Mouse (Mus musculus): ENCODE results near the gene Zfp605. TPM values are rescaled to one million over a fixed set of nuclear protein-coding genes. Genes with fewer than 3 reads are reported as not detected.
A peak's percentile ranks its signal among the peaks of the same experiment; 100 is the strongest.
"Not testable (repeated sequence)": the region's sequence is repeated elsewhere in the genome, so short reads cannot be mapped to it uniquely, and the experiment has no call there.

Gene Zfp605
- 15.1 and 16.9 TPM in 2 replicates for polyA plus RNA-seq (2014; fragmentation: Nextera tagmentation; extraction: Ambion mirVana)

DNA sequence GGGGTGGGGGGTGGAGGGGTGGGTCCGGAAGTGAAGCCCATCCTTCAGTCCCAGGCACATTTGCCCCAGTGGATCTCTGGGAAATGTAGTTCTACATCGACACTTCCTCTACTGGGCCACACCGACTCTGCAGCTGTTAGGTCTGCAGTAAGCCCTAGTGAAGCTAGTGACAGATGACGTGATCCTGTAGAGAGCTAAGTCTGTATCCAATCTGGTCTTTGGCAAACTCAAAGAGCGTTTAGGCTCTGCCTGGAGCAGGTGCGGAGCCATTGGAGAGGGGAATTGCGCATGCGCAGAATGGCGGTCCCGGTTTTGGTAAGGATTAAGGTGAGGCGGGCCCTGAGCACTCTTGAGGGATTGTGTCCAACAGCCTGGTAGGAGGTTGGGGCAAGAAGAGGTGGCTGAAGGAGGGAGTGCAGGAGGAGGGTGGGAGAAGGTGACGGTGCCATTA is at the start of gene Zfp605:
Gene Zfp605 (plus strand): TSS at position 102 of the 451 bp plus-strand sequence.
- under 1% methylated on average over 12 of the region's 12 CpGs for WGBS
- Histone ChIP-seq H3K9me3 (replicated peaks; ENCODE audit: control insufficient read depth, low read length) (no peaks in the 10 kb centered on the region), H3K4me1 (ENCODE audit: control insufficient read depth, insufficient read depth, low read length) (peaks cover 5% of the 10 kb centered on the region; the same call in 1 of the 2 replicates), H3K9ac (ENCODE audit: low read length) (peak within 1 kb of the TSS; percentile 70), H3K4me3 (ENCODE audit: low read depth, low read length) (peak within 1 kb of the TSS; percentile 48), H3K27me3 (replicated peaks; ENCODE audit: control insufficient read depth, insufficient read depth, low read length) (no peaks in the 10 kb centered on the region), H3K27ac (ENCODE audit: low read depth, low read length) (peak within 1 kb of the TSS; percentile 83), H3K4me2 (ENCODE audit: low read length) (peak within 1 kb of the TSS; percentile 50), H3K36me3 (ENCODE audit: control insufficient read depth, insufficient read depth, low read length) (peaks cover 38% of the 10 kb centered on the region)
- DNase-seq (ENCODE audit: low spot score) (peak; percentile 94), ATAC-seq (peak; percentile 70)

DNA sequence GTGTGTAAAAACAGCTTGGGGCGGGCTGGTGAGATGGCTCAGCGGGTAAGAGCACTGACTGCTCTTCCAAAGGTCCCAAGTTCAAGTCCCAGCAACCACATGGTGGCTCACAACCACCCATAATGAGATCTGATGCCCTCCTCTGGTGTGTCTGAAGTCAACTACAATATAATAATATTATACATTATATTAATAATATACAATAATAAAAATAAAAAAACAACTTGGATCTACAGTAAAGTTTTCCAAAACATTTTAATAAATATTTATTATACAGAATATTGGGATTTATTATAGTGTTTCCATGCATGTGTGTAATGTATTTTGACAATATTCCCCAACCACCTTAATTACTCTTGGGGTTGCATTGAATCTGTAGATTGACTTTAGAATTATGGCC is 37.5 kb upstream of the Zfp605 start, which contains the start of gene Gm17655:
Gene Gm17655 (minus strand): TSS at position 101 of the 400 bp plus-strand sequence.
- not testable (repeated sequence) for H3K4me2 ChIP-seq (ENCODE audit: low read length); H3K4me1 ChIP-seq (ENCODE audit: control insufficient read depth, insufficient read depth, low read length)
- 69% methylated on average over 2 of the region's 2 CpGs for WGBS

GRCm38 (mm10) chr5:110082961-110083360 is 26.9 kb upstream of the Zfp605 start:
- DNase-seq (ENCODE audit: low spot score) (no peak), ATAC-seq (no peak)
- Histone ChIP-seq H3K4me2 (ENCODE audit: low read length) (no peak overlapping the region), H3K27ac (ENCODE audit: low read depth, low read length) (no peak overlapping the region), H3K4me3 (ENCODE audit: low read depth, low read length) (no peak overlapping the region), H3K36me3 (ENCODE audit: control insufficient read depth, insufficient read depth, low read length) (no peaks in the 10 kb centered on the region), H3K4me1 (ENCODE audit: control insufficient read depth, insufficient read depth, low read length) (no peaks in the 10 kb centered on the region), H3K9me3 (replicated peaks; ENCODE audit: control insufficient read depth, low read length) (peaks cover 24% of the 10 kb centered on the region), H3K9ac (ENCODE audit: low read length) (no peak overlapping the region), H3K27me3 (replicated peaks; ENCODE audit: control insufficient read depth, insufficient read depth, low read length) (no peaks in the 10 kb centered on the region)
- WGBS: 75% methylated on average over 4 of the region's 4 CpGs

More for the DNA sequence above, 37.5 kb upstream of the Zfp605 start, which contains the start of gene Gm17655:
- not testable (repeated sequence) for DNase-seq (ENCODE audit: low spot score); ATAC-seq; H3K27me3 ChIP-seq (replicated peaks; ENCODE audit: control insufficient read depth, insufficient read depth, low read length); H3K9ac ChIP-seq (ENCODE audit: low read length); H3K36me3 ChIP-seq (ENCODE audit: control insufficient read depth, insufficient read depth, low read length); H3K4me3 ChIP-seq (ENCODE audit: low read depth, low read length); H3K27ac ChIP-seq (ENCODE audit: low read depth, low read length)
- H3K9me3 ChIP-seq (replicated peaks; ENCODE audit: control insufficient read depth, low read length): peaks cover 22% of the 10 kb centered on the region

- no peaks in the 10 kb centered on the region for H3K36me3 ChIP-seq (ENCODE audit: control insufficient read depth, insufficient read depth, low read length)
- H3K9me3 ChIP-seq (replicated peaks; ENCODE audit: control insufficient read depth, low read length): peaks cover 9% of the 10 kb centered on the region
- DNase-seq (ENCODE audit: low spot score): no peak
- WGBS: 40% methylated on average over 14 of the region's 14 CpGs
- no peak overlapping the region for H3K4me3 ChIP-seq (ENCODE audit: low read depth, low read length)
- H3K4me1 ChIP-seq (ENCODE audit: control insufficient read depth, insufficient read depth, low read length): no peaks in the 10 kb centered on the region
- H3K27ac ChIP-seq (ENCODE audit: low read depth, low read length): no peak overlapping the region
- ATAC-seq: no peak
- no peaks in the 10 kb centered on the region for H3K27me3 ChIP-seq (replicated peaks; ENCODE audit: control insufficient read depth, insufficient read depth, low read length)
- H3K4me2 ChIP-seq (ENCODE audit: low read length): no peak overlapping the region
- no peak overlapping the region for H3K9ac ChIP-seq (ENCODE audit: low read length)
Observed at GRCm38 (mm10) chr5:110086161-110086866, 23.6 kb upstream of the Zfp605 start.

DNA sequence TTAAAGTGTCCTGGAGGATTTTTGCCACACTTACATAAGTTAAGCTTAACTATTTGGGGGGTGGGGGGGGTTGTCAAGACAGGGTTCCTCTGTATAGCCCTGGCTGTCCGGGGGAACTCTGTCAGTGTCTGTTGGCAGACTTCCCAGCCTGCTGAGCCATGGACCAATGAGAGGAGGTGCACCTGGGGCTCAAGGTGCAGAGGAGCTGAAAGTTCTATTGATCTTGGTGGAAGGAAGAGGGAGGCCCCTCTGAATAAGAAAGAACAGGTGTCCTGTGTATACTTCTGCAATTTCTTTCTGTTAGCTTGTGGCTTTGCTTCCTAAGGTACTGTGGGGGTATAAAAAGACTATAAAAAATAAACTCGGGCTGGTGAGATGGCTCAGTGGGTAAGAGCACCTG is 18.3 kb upstream of the Zfp605 start:
- 69% methylated on average over 2 of the region's 2 CpGs for WGBS
- DNase-seq (ENCODE audit: low spot score) (no peak), ATAC-seq (no peak)
- Histone ChIP-seq H3K4me3 (ENCODE audit: low read depth, low read length) (no peak overlapping the region), H3K27me3 (replicated peaks; ENCODE audit: control insufficient read depth, insufficient read depth, low read length) (no peaks in the 10 kb centered on the region), H3K36me3 (ENCODE audit: control insufficient read depth, insufficient read depth, low read length) (no peaks in the 10 kb centered on the region), H3K27ac (ENCODE audit: low read depth, low read length) (no peak overlapping the region), H3K4me1 (ENCODE audit: control insufficient read depth, insufficient read depth, low read length) (0 out of 2 replicates have a peak, but pooled peaks cover 6% of the 10 kb centered on the region), H3K9me3 (replicated peaks; ENCODE audit: control insufficient read depth, low read length) (no peaks in the 10 kb centered on the region), H3K4me2 (ENCODE audit: low read length) (no peak overlapping the region), H3K9ac (ENCODE audit: low read length) (no peak overlapping the region)

DNA sequence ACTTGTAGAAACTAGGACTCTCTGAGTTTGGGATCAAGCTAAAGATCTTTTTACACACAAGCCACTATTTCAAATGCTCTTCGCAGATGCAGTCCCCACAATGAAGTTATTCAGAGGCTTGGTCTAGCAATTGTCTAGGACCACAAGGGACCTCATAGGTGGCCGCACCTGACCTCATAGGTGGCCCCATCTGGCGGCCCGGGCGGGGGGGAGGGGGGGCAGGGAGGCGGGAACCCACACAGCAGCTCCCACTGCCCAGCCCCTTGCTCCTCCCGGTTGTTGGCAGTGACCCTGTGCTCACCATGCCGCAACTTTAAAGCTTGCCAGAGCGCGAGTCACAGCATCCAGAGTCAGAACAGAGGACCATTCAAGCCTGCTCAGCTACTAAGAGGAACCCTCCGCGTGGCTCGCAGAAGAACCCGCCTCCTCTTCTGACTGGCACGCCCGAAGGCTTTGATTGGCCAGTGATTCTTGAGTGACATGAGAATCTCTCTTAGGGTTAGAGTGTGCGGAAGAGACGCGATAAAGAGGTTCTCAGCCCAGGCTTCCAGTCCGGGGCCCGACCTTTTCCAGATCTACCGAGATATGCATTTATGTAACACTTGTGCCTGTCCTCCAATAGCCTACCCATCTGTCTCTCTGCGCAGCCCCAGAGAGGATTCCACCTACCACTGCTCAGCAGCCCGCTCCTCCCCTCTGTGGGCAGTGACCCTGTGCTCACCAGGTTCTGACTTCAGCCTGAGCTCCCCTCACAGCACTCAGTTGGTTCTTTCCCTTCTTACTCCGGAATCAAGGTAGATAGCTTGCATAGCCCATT is 15.7 kb upstream of the Zfp605 start, which contains the start of gene Gm35315:
Gene Gm35315 (minus strand): TSS at position 391 of the 817 bp plus-strand sequence.
- peak; percentile 98 for ATAC-seq
- no peaks in the 10 kb centered on the region for H3K36me3 ChIP-seq (ENCODE audit: control insufficient read depth, insufficient read depth, low read length)
- H3K27ac ChIP-seq (ENCODE audit: low read depth, low read length): no peak within 1 kb of the TSS
- peak within 1 kb of the TSS; percentile 65 for H3K4me2 ChIP-seq (ENCODE audit: low read length)
- under 1% methylated on average over 25 of the region's 25 CpGs for WGBS
- H3K4me3 ChIP-seq (ENCODE audit: low read depth, low read length): peak within 1 kb of the TSS; percentile 42
- no peaks in the 10 kb centered on the region for H3K27me3 ChIP-seq (replicated peaks; ENCODE audit: control insufficient read depth, insufficient read depth, low read length)
- H3K4me1 ChIP-seq (ENCODE audit: control insufficient read depth, insufficient read depth, low read length): 0 out of 2 replicates have a peak, but pooled peaks cover 6% of the 10 kb centered on the region
- H3K9me3 ChIP-seq (replicated peaks; ENCODE audit: control insufficient read depth, low read length): no peaks in the 10 kb centered on the region
- peak; percentile 95 for DNase-seq (ENCODE audit: low spot score)
- peak within 1 kb of the TSS; percentile 61 for H3K9ac ChIP-seq (ENCODE audit: low read length)

GRCm38 (mm10) chr5:110094847-110095213 is 15.1 kb upstream of the Zfp605 start:
- DNase-seq (ENCODE audit: low spot score) (no peak), ATAC-seq (no peak; the same call in 1 of the 2 replicates)
- 0 out of 2 replicates have a peak, but pooled peaks cover 6% of the 10 kb centered on the region for H3K4me1 ChIP-seq (ENCODE audit: control insufficient read depth, insufficient read depth, low read length)
- no peaks in the 10 kb centered on the region for H3K9me3 ChIP-seq (replicated peaks; ENCODE audit: control insufficient read depth, low read length)
- no peaks in the 10 kb centered on the region for H3K36me3 ChIP-seq (ENCODE audit: control insufficient read depth, insufficient read depth, low read length)
- 3% methylated on average over 4 of the region's 4 CpGs for WGBS
- peak overlapping the region; percentile 42 for H3K4me3 ChIP-seq (ENCODE audit: low read depth, low read length)
- no peaks in the 10 kb centered on the region for H3K27me3 ChIP-seq (replicated peaks; ENCODE audit: control insufficient read depth, insufficient read depth, low read length)
- H3K9ac ChIP-seq (ENCODE audit: low read length): peak overlapping the region; percentile 61
- peak overlapping the region; percentile 65 for H3K4me2 ChIP-seq (ENCODE audit: low read length)
- H3K27ac ChIP-seq (ENCODE audit: low read depth, low read length): no peak overlapping the region

GRCm38 (mm10) chr5:110098991-110099477 is 10.9 kb upstream of the Zfp605 start:
- Histone ChIP-seq H3K36me3 (ENCODE audit: control insufficient read depth, insufficient read depth, low read length) (peaks cover 16% of the 10 kb centered on the region), H3K4me2 (ENCODE audit: low read length) (no peak overlapping the region), H3K4me3 (ENCODE audit: low read depth, low read length) (no peak overlapping the region), H3K27ac (ENCODE audit: low read depth, low read length) (no peak overlapping the region), H3K27me3 (replicated peaks; ENCODE audit: control insufficient read depth, insufficient read depth, low read length) (no peaks in the 10 kb centered on the region), H3K4me1 (ENCODE audit: control insufficient read depth, insufficient read depth, low read length) (peaks cover 15% of the 10 kb centered on the region), H3K9me3 (replicated peaks; ENCODE audit: control insufficient read depth, low read length) (no peaks in the 10 kb centered on the region), H3K9ac (ENCODE audit: low read length) (no peak overlapping the region)
- no peak for ATAC-seq
- no peak for DNase-seq (ENCODE audit: low spot score)
- 29% methylated on average over 1 of the region's 1 CpGs for WGBS
